Mouse (Mus musculus) lung, adult 2 months (tissue): ENCODE data around the gene Zbtb20.

Experiments
- CTCF ChIP-seq: fragments of 200-500 bp; IDR thresholded peaks from 2 replicates; pipeline ENCODE4 v1.5.1; 2011; ENCODE audit warnings: mild to moderate bottlenecking, low read length, control low read depth; ENCODE audit not compliant: insufficient read depth
- POLR2A ChIP-seq: fragments of 200-500 bp; IDR thresholded peaks from 2 replicates; pipeline ENCODE4 v1.6.1; 2011; ENCODE audit warnings: low read depth, mild to moderate bottlenecking, control low read depth, low read length, borderline replicate concordance; ENCODE audit errors: extremely low read depth

- TF ChIP-seq CTCF = no peak
- TF ChIP-seq POLR2A = no peak
These were observed 749.2 kb downstream of the Zbtb20 start for GRCm38 (mm10) chr16:43624876-43625275.
